In genomic region chr11:27219715-27220699, GRCm38 (mm10) we compare ENCODE assay signal across 9 mouse cellular contexts.
A peak's percentile ranks its signal among the peaks of the same experiment; 100 is the strongest.
DNase-seq lines count a peak whose midpoint lies in the region; ATAC-seq and TF ChIP-seq lines count a peak whose summit lies in the region.
"Had no signal": no experiment of that assay in that cellular context is flagged by ENCODE, and none has a peak within 500 bp of the region (broad histone marks: within the 10 kb centered on the region; RNA-seq: fewer than 3 reads in every experiment).

No protein-coding gene starts in this region.

- in situ Hi-C loops in Patski (cut with MboI; ENCODE audit: low pct_unique_long_range_greater_than_20kb) = loop anchor here (25.0 kb wide), 1 partner anchor 1342 kb away; no protein-coding TSS in a partner anchor

- H3K4me2 ChIP-seq in embryonic facial prominence, embryonic 14.5 days (ENCODE audit: low read depth, low read length) = no peak overlapping the region
- H3K4me2 ChIP-seq in midbrain, embryonic 14.5 days (ENCODE audit: low read length) = no peak overlapping the region
- H3K4me2 ChIP-seq: stomach, embryonic 15.5 days had no signal

- no peak overlapping the region for H3K9ac ChIP-seq in embryonic facial prominence, embryonic 14.5 days (ENCODE audit: low read depth, low read length)
- no peak overlapping the region for H3K9ac ChIP-seq in midbrain, embryonic 14.5 days (replicated peaks; ENCODE audit: low read length)
- H3K9ac ChIP-seq: stomach, embryonic 15.5 days had no signal

- H3K4me3 ChIP-seq in embryonic facial prominence, embryonic 14.5 days (ENCODE audit: low read depth, low read length) = no peak overlapping the region
- H3K4me3 ChIP-seq in midbrain, embryonic 14.5 days (replicated peaks; ENCODE audit: low read depth, low read length) = no peak overlapping the region
- H3K4me3 ChIP-seq: stomach, embryonic 15.5 days had no signal

- peaks cover 4% of the 10 kb centered on the region for H3K27me3 ChIP-seq in Patski
- no peaks in the 10 kb centered on the region for H3K27me3 ChIP-seq in embryonic facial prominence, embryonic 14.5 days (replicated peaks; ENCODE audit: control insufficient read depth, insufficient read depth, low read length)
- no peaks in the 10 kb centered on the region for H3K27me3 ChIP-seq in midbrain, embryonic 14.5 days (ENCODE audit: control insufficient read depth, insufficient read depth, low read length)
- H3K27me3 ChIP-seq: stomach, embryonic 15.5 days had no signal

- H3K4me1 ChIP-seq in embryonic facial prominence, embryonic 14.5 days (ENCODE audit: control insufficient read depth, insufficient read depth, low read length) = no peaks in the 10 kb centered on the region
- H3K4me1 ChIP-seq in midbrain, embryonic 14.5 days (ENCODE audit: control insufficient read depth, insufficient read depth, low read length) = no peaks in the 10 kb centered on the region
- H3K4me1 ChIP-seq: stomach, embryonic 15.5 days had no signal

- POLR2A ChIA-PET in Patski (lab: Charles Lee) = no interaction called here

- no peak overlapping the region for H3K27ac ChIP-seq in embryonic facial prominence, embryonic 14.5 days (replicated peaks; ENCODE audit: low read depth, low read length)
- H3K27ac ChIP-seq in midbrain, embryonic 14.5 days (replicated peaks; ENCODE audit: low read depth, low read length) = no peak overlapping the region
- H3K27ac ChIP-seq: stomach, embryonic 15.5 days had no signal

- peak; percentile 3 for DNase-seq in layer of hippocampus, adult 9-10 months (ENCODE audit: low spot score)
- no peak for DNase-seq in layer of hippocampus, adult 9-11 months
- no peak for DNase-seq in Patski (ENCODE audit: low read depth, low spot score)
- DNase-seq in embryonic facial prominence, embryonic 14.5 days (ENCODE audit: low spot score) = peak; percentile 2
- DNase-seq in midbrain, embryonic 14.5 days = peak; percentile 77
- DNase-seq in right cerebral cortex, adult 18-20 months = no peak
- no peak for DNase-seq in adrenal gland, postnatal 14 days
- no peak for DNase-seq in ovary, postnatal 14 days (ENCODE audit: low spot score)

- CTCF ChIA-PET in Patski (lab: Charles Lee) = no interaction called here

- TF ChIP-seq CTCF in Patski (IDR thresholded peaks at IDR 0.05) = peak; percentile 29

- ATAC-seq in Patski = no peak
- ATAC-seq in embryonic facial prominence, embryonic 14.5 days (ENCODE audit: low read depth) = no peak
- peak; percentile 67; the same call in 1 of the 2 replicates for ATAC-seq in midbrain, embryonic 14.5 days (ENCODE audit: low FRiP score, low TSS enrichment)

- no peaks in the 10 kb centered on the region for H3K9me3 ChIP-seq in embryonic facial prominence, embryonic 14.5 days (ENCODE audit: control insufficient read depth, low read length)
- no peaks in the 10 kb centered on the region for H3K9me3 ChIP-seq in midbrain, embryonic 14.5 days (ENCODE audit: control insufficient read depth, low read length)
- H3K9me3 ChIP-seq: stomach, embryonic 15.5 days had no signal

- WGBS in embryonic facial prominence, embryonic 14.5 days = 31% methylated on average over 6 of the region's 6 CpGs
- 47% methylated on average over 6 of the region's 6 CpGs for WGBS in midbrain, embryonic 14.5 days

- H3K36me3 ChIP-seq in embryonic facial prominence, embryonic 14.5 days (ENCODE audit: control insufficient read depth, insufficient read depth, low read length) = no peaks in the 10 kb centered on the region
- no peaks in the 10 kb centered on the region for H3K36me3 ChIP-seq in midbrain, embryonic 14.5 days (ENCODE audit: control insufficient read depth, insufficient read depth, low read length)
- H3K36me3 ChIP-seq: stomach, embryonic 15.5 days had no signal

Comparison
In these comparisons a context has a peak if more than half of its experiments do, and no peak if none do; other contexts are left out.
1. DNase-seq: peak in layer of hippocampus, adult 9-10 months (single experiment), embryonic facial prominence, embryonic 14.5 days (single experiment) and midbrain, embryonic 14.5 days (single experiment); none in layer of hippocampus, adult 9-11 months (single experiment), Patski (single experiment), right cerebral cortex, adult 18-20 months (single experiment), adrenal gland, postnatal 14 days (single experiment) and ovary, postnatal 14 days (single experiment).